Mouse (Mus musculus): ENCODE results near the gene Dnah12.

The Dnah12 gene

DNA sequence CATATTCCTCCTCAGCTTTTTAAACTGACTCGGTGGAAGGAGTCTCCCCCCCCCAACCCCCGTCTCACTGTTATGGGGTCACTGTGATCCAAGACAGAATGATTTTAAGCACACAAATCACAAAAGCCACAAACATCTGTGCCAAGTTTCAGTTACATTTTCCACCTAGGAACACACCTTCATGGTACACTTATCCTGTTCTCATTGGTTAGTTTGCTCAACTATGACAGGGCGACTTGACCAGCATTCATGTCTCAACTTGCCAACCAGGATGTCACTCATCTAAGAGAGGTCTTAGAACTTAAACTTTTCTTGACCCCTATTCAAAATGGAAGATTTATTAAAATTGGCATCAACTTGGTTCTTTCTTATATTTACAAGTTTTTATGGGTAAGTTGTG lies 31.8 kb downstream of the Dnah12 start:
- DNase-seq, result no peak

DNA sequence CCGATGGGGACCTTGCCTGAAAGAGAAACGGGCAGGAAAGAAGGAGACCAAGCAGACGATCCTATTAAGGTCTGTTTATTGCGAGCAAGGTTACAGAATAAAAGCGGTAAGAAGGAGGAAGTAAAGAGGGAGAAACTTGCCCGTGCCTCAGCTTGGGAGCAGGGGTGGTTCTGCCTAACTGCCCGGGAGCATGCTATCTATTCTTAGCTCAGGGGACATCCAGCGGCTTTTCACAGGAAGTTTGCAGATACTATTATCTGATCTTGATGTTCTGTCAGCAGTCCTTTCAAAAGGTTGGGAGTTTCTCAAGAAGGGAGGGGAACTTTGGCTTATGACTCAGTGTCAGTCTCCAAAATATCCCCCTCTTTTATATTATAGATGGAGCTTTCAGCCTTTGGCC lies 65.5 kb downstream of the Dnah12 start:
- no peak for DNase-seq

DNA sequence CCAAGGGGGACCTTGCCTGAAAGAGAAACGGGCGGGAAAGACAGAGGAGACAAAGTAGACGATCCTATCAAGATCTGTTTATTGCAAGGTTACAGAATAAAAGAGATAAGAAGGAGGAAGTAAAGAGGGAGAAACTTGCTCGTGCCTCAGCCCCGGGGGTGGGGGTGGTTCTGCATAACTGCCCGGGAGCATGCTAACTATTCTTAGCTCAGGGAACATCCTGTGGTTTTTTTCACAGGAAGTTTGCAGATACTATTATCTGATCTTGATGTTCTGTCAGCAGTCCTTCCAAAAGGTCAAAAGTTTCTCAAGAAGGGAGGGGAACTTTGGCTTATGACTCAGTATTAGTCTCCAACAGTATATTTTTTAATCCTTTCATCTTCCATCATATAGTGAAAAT lies 71.8 kb downstream of the Dnah12 start:
- DNase-seq, result no peak

DNA sequence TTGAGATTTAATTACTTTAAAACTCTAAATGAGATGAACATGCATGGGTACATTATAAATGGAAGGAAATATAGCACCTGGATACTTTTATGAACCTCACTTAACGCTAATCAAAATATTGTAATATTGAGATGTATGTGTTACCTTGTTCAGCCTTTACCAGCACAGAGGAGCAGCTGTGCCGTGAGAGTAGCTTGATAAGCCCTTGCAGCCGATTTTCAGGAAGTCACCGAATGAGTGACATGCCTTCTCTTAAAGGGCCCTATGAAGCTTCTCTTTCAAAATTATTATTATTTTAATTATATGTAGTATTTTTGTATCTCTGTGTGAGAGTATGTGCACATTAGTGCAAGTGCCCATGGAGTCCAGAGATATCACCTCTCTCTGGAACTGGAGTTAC lies 75.1 kb downstream of the Dnah12 start:
- DNase-seq, result no peak

DNA sequence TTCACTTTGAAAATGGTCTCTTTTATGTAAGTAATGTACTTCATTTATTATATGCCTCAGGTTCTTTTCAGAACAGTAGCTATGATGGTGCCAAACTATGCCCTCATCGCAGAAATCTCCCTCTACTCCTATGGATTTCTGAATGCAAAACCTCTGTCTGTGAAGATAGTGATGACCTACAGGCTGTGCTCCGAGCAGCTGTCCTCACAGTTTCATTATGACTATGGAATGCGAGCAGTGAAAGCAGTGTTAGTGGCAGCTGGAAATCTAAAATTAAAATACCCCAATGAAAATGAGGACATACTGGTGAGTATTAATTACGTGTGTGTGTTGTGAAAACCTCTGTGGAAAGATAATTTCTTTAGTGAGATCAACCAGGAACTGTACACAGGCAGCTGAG lies 80.5 kb downstream of the Dnah12 start:
- no peak for DNase-seq

DNA sequence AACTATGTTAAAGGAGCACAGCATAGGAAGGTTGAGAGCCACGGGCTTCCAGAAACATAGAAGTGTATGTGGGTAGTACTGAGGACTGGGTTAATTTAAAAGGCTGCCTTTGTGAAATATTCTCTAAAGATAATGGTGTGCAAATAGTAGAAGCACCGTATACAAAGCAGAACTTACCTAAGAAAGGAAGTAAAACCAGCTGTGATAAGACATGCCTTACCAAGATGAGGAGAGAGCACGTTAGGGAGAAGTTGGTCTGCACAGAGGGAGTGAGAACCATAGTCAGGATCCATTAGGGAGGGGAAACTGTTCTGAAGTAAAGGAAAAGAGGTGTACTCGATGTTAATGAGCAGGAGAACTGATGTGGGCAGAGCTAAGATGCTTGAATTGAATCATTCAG lies 90.7 kb downstream of the Dnah12 start:
- no peak for DNase-seq

DNA sequence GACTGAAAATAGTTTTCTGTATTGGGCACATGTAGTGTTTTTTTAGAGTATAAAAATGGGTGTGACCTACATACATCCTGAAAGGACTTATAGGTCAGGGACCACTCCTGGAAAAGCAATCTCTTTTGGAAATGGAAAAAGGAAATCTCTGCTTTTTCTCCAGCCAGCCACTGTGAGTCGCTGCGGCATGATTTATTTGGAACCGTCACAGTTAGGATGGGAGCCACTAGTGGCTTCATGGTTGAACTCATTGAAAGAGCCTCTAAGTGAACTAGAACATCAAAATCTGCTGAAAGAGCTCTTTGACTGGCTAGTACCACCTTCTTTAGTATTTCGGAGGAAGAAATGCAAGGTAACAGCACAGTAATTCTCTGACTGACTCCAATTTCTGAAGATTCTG lies 92.6 kb downstream of the Dnah12 start:
- DNase-seq, result no peak

DNA sequence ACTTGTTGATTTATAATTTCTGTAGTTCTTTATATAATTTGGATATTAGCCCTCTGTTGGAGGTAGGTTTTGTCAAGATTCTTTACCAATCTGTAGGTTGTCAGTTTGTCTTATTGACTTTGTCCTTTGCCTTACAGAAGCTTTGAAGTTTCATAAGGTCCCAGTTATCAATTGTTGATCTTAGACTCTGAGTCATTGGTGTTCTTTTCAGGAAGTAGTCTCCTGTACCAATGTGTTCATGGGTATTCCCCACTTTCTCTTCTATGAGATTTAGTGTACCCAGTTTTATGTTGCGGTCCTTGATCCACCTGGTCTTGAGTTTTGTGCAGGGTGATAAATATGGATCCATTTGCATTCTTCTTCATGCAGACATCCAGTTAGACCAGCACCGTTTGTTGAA lies 101.4 kb downstream of the Dnah12 start:
- no peak for DNase-seq

DNA sequence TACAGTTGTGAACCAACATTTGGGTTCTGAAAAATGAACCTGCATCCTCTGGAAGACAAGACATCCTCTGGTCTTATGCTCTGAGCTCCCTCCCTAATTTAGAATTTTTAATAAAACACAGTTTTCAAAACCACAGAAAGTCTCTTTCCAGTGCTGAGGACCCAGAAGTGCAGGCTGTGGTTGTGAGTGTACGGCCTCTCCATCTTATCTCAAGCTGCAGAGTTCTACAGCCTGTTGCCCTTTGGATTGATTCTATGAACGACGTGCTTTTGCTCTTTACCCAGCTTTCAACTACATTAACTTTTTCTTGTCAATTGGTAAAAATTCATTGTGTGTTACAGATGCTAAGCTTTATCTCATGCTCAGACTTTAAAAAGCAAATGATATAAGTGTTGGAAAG lies 105.3 kb downstream of the Dnah12 start:
- no peak for DNase-seq

DNA sequence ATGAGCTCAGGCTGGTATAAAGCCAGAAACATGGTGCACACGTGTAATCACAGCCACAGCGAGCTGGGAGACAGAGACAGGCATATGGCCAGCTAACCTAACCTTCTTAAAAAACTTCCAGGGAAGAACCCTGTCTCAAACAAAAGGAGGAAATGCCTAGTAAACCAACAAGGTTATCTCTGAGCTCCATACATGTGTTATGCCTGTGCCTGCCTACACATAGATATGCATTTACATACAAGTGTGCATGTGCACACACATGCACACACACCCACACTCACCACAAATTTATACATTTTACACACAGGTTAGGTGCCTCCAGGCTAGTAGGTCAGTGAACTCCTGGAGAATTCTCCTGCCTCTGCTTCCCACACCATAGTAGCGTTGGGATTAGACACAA lies 106.2 kb downstream of the Dnah12 start:
- no peak for DNase-seq

DNA sequence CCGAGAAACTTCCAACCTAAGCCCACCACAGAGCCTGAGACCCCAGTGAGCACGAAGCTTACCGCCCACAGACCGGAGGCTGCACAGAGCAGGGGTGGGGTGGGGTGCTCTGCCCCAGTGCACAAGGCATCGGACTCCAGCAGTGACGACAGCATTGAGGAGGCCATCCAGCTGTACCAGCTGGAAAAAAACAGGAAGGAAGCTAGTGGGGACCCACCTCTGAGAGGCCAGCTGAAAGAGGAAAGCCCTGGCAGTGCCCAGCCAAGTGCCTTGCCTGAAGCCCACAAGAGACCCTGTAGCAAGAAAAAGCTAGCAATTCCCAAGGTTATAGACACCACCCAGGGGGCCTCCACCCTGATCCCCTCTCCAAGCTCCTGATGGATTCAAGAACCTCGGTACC lies 112.4 kb downstream of the Dnah12 start:
- DNase-seq, result no peak

DNA sequence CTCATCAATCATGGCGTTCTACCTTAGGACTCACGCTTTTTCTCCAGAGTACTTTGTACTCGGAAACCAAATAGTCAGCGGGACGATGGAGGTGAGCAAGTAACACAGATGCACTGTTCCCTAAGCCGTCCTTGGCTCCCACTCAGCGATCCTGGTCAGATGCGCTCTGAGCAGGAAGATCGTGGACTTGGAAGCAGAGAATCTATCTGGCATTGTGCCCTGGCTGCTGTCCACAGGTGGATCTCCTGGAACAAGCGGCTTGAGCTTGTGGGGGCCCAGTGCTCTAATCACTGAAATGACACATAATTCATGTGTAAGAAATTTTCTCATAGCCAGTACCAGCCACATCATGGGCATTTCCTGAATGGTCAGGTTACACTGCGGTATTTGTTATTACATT lies 119.7 kb downstream of the Dnah12 start:
- DNase-seq, result no peak

DNA sequence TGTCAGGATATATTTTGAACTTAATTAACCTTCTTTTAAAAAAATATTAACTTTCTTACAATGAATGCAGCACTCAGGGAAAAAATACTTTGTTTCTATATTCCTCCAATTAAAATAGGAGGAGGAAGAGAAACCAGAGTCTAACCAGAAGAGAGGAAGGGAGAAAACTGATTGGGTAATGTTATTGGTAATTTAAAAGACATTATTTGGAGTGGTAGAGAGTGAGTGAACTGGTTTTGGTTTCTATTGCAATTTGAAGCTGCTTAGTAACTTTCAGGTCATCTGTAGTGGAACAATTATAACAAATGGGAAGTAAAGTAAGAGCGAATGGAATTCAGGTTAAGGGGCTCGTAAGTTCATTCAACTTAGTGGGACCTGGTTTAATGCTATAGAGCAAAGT lies 120.8 kb downstream of the Dnah12 start:
- no peak for DNase-seq

DNA sequence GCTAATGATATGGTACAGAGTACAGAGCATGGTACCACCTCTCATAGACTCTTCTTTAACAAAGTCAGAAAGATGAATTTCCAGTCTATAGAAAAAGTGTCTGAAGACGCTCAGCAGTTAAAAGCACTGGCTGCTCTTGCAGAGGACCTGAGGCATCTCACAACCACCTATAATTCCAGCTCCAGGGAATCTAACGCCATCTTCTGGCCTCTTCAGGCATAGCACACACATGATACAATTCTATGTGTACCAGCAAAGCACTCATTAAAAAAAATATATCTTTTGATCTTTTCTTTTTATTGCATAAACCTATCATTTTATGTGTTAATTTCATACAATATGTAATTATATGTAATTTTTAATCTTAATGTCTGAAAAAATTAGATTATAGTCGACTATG lies 121.8 kb downstream of the Dnah12 start:
- DNase-seq, result no peak

DNA sequence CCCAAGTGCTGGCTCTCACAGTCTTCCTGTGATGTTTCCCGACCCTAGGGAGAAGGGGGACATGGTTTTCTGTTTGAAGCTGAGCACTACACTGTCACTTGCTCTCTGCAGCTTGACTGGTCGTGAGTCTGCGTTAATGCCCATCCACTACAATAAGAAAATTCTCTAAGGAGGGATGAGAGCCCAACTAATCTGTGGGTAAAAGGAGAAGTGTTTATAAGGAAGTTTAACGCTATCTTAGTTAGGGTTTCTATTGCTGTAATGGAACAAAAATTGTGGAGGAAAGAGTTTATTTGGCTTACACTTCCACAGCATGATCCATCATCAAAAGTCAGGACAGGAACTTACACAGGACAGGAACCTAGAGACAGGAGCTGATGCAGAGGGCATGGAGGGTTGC lies 123.7 kb downstream of the Dnah12 start:
- DNase-seq, result no peak

DNA sequence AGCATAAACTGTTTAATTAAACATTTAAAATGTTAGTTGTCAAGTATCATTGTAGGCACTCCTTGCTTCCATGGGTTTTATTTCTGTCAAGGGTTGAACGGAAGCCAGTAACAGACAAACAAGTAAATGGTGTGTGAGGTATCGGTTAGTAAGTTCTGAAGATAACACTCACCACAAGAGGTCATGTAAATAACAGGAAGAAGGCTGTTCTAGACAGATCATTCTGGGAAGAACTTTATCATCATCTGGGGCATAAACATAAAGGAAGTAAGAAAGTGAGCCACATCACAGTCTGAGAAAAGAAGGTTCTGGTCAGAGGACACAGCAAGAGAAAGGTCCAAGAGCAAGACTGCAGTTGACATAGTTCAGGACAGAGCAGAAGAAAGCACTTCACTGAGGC lies 132.9 kb downstream of the Dnah12 start:
- no peak for DNase-seq

DNA sequence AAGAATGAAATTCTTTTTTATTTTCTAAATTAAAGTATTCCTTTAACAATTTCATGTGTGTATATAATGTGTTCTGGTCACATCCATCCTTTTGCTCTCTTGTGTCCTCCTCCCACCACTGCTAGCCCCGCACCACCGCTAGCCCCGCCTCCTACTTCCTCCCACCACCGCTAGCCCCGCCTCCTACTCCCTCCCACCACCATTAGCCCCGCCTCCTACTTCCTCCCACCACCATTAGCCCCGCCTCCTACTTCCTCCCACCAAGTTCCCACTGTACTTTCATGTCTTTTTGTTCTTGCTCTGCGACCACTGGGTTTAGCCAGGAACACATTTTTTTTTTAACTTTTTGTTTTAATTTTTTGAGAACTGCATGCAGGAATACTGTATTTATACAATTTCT lies 160.0 kb downstream of the Dnah12 start:
- no peak for DNase-seq

DNA sequence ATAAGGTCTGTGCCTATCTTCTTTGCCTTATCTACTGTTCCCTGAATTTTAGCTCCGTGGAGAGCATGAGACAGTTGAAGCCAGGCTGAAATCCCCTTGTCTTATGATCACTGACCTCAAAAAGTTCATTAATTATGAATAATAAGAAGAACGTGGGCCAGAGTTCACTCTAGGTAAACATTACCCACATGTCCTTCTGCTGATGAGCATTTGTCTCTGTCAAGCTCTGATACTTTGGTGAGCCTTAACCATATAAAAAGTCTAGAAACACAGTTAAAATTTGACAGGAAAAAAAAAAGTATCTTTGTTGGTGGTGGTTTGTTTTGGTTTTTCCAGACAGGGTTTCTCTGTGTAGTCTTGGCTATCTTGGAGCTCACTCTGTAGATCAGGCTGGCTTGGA lies 161.0 kb downstream of the Dnah12 start:
- no peak for DNase-seq

DNA sequence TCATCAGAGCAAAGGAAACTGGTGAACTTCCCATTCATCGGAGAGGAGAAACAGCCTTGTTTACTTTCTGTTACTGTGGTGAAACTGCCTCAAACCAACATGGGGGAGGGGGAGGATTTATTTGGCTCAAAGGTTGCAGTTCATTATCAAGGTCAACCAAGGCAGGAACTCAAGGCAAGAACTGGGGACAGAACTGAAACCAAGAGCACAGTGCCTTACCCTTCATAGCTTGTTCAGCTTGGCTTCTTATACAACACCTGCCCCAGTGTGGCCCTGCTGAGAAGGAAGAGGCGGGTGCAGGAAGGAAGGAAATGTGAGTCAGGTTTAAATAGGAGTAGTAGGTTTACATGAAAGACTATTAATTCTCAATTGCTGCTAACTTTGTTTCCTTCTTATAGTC lies 165.3 kb downstream of the Dnah12 start:
- peak; percentile 10 for DNase-seq

DNA sequence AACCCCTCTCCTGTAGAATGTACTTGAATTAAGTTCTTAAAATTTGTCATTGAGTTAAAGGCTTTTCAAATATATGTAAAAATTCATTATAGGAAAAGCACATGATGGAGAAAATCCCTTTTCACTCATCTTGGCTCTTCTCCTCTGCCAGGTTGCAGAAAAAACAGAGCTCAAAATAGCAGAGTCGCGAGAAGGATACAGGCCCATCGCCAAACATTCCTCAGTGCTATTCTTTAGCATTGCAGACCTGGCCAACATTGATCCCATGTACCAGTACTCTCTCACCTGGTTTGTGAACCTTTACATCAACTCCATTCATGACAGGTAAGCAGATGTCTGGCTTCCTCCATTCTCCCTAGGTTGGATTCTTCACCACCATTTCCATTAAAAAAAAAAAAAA lies 165.9 kb downstream of the Dnah12 start:
- DNase-seq, result no peak

DNA sequence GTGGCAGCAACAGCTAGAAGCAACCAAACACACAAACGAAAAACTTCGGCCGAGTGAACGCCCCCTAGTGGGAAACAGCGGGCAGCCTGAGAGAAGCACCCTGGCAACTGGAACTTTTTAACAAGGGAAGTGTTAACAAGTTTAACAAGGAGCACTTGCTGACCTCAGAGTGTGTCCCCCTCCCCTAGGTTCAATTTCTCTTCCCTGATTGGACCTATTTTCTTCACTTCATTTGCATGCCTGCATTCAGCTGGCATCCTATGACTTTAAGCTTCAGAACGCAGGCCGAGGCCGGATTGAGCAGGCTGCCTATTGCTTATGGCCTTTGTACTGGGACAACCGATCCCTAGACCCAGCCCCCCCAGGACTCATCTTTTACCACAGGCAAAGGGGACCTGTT lies 174.3 kb downstream of the Dnah12 start:
- no peak for DNase-seq

DNA sequence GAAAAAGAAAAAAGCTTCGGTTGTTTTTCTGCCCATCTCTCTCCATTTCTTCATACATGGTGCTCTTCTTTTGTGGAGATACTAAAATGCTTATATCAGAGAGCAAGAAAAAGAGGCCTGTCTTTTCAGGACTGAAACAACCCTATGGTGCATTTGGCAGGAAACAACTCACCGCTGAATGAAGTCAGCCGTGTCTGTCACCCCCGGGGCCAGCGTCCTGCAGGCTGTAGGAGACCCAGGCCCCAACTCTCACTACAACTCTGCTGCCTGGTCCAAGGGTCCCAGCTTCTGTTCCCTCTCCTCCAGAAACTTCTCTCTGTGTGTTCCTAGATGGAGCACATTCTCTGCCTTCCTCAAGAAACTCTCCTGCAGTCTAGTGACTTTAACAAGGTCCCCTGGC lies 175.2 kb downstream of the Dnah12 start:
- DNase-seq, result no peak

DNA sequence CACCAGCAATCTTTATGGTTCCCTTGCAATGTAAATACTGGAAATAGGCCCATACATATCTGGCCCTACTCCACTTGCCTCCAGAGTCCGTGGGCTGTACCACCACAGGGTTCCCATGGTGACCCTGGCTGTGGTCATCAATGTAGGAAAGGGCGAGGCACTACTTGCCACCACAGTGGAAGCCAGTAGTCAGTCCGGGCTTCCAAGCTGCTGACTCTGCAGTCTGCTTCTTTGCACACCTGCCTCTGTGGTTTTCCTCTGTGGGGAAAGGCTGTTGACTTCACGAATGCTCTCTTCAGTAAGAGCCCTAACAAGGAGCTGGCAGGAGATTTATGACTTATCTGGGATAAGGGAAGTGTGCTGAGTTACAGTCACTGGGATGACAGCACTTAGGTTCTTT lies 185.7 kb downstream of the Dnah12 start:
- DNase-seq, result no peak

DNA sequence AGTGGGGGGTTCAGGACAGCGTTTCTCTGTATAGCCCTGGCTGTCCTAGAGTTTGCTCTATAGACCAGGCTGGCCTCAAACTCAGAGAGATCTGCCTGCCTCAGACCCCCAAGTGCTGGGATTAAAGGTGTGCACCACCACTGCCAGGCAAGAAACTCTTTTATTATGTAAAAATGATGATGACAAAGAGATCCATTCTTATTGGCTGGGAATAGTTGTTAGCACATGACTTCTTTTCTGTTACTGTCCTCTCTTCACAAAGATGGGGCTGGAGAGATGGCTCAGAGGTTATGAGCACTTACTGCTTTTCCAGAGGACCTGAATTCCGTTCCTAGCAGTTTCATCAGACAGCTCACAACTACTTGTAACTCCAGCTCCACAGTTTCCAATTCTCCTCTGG lies 186.9 kb downstream of the Dnah12 start:
- DNase-seq, result no peak

DNA sequence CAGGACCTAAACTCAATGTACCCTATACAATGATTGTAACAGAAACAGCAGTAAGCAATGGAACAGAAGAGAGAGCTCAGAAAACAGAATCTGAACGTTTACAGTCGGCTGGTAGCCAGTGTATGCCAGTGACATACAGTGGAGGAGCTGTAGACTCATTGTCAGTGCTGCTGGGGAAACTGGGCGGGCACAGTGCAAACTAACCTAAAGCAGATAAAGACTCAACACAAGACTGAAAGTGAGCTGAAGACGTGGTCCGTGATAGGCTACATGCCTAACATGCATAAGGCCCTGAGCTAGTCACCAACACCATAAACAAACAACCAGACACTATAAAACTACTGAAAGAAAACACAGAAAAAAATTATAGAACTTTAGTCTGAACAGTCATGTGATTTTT lies 188.6 kb downstream of the Dnah12 start:
- DNase-seq, result no peak

DNA sequence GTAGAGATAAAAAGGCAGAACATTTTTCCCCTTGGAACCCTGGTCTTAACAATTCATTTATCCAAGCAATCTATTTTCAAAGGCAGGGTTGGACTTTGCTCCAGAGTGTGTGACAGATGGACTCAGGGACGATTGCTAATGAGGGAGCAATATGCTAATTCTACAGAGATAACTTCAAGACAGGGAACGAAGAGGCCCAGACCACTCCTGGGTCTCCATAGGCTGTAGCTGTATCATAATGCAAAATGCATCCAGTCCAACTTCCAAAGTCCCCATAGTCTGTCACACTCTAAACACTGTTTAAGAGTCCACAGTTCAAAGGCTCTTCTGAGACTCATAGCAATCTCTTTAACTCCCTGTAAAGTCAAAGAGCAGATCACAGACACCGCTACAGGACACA lies 194.2 kb downstream of the Dnah12 start:
- no peak for DNase-seq

DNA sequence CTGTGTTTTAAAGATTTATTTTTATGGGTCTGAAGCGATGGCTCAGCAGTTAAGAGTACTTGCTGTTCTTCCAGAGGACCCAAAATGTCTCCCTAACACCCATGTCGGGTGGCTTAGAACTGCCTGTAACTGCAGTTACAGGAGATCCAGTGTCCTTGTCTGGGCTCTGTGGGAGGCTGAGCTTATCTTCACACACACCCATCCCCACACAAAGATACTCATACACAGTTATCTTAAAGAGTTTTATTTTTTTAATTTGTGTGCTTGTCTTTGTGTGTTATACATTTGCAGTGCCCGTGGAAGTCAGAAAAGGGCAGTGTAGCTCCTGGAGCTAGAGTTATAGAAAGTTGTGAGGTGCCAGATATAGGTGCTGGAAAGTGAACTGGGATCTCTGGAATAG lies 197.7 kb downstream of the Dnah12 start:
- DNase-seq, result no peak
